Mouse (Mus musculus) 416B (cell line): ENCODE data around the gene Uba6.

ENCODE experiments used
- DNase-seq: peaks from one replicate; pipeline ENCODE4 v3.0.0; 2011; ENCODE audit warnings: low read depth

The Uba6 gene

DNA sequence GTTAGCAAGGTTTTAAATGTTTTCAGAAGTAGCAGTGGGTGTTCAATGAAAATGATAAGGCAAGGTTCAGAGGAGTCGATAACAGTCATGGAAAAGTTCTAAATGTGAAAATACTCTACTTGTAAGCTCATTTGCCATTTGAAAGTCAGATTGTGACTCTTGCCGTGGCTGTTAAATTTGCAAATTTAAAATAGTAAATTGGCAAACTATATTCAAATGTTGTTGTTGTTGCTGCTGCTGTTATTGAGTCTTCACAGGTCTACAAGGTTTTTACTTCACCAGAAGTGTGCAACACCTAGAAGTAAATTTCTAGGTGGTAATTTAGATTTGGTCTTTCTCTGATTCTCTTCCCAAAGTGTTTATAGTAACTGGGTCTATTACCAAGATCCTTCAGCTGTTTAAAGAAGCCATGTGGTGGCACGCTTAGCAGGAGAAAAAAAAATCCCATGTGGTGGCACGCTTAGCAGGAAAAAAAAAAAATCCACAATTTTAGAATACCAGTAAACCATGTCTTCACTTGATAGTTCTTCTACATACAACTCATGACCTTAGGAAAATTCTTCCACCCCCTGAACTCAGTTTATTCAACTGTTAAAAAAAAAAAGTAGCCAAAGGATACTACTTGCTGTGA is 99.7 kb downstream of the Uba6 start:
- DNase-seq = peak; percentile 58

DNA sequence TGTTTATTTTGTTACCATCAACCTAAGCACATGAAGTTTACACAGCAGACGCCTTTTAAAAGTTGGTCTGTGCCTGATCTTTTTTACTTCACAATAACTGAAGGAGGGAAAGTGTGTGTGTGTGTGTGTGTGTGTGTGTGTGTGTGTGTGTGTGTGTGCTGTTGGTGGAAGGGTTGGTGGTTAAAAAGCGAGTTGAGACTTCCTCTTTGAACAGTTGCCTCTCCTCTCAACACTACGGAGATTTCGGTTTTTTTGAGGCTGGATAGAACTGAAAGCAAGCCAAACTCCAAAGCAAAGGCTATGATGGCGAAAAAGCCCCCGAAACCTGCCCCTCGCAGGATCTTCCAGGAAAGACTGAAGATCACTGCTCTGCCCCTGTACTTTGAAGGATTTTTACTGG is 101.1 kb downstream of the Uba6 start, which contains the start of gene Stap1:
Gene Stap1, plus strand, starts transcription at position 209 of the 400 bp plus-strand sequence.
- peak; percentile 88 for DNase-seq

DNA sequence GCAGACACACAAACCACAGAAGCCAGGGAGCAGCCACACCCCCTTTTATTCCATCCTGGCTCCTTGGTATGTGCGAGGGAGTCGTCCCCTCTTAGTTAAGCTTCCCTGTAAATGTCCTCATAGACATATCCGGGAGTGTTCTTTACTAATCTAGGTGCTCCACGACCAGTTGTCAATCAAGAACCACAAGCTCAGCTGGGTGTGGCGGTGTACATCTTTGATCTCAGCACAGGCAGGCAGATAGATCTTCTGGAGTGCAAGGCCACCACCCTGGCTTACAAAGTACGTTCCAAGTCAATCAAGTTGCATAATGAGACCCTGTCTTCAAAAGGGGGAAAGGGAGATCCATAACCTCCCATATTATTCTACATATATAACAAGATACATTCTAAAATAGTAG is 103.5 kb downstream of the Uba6 start:
- DNase-seq = no peak

DNA sequence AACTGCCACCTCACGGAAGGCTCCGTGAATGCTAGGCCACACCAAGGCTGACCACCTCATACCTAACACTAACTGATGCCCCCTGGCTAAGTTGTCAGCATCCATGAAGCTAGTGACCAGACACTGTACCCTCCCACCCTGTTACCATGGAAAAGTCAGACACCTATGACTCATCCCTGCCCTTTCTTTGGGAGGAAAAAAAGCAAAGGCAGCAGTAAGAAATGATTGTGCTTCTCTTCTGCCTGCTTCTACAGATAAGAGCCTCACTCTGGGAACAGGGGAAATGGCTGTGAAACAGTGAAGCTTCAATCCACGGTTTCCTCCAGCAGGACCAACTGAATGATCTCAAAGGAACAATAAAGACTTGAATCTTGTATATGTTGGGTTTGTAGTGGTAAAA is 104.2 kb downstream of the Uba6 start:
- DNase-seq = peak; percentile 91

DNA sequence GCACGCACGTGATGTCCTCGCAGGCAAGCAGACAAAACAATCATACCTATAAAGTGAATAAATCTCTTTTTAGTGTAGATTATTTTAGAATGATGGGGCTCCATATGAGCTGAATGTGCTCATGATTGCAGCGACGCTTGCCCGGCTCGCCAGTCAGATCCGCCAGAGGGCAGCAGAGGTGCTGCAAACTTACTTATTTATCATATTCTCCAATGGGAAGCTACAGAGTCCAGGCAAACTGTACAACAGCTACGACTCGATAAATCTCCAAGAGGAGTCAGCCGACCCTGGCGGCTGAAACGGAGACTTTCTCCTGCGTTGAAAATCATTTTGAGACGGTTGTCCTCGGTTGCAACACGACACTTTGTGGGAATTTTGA is 106.1 kb downstream of the Uba6 start:
- peak; percentile 94 for DNase-seq

DNA sequence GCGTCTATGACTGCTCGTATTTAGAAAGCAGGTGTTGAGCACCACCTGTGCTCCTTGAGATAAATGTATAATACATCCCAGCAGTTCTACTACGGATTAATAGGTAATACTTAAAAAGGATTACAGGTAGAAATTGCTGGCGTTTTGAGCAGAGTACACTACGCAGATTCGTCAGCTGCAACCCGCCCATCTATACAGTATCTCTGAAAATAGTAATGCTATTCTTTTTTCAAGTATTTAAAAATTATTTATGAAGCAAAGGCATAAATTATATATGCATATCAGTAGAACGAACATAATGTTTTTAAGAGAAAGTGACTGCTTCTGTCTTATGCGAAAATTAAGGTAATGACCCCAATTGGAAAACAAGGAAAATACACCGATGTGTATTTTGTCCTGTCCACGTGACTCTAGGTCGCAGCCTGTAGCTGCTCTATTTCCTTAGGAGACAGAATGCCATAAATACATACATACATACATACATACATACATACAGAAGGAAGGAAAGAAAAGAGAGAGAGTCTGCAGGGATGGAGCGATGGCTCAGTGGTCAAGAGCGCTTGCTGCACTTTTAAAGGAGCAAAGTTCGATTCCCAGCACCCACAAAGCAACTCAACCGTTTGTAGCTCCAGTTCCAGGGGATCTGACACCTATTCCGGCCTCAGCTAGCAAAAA is 106.6 kb downstream of the Uba6 start:
- DNase-seq = peak; percentile 79

DNA sequence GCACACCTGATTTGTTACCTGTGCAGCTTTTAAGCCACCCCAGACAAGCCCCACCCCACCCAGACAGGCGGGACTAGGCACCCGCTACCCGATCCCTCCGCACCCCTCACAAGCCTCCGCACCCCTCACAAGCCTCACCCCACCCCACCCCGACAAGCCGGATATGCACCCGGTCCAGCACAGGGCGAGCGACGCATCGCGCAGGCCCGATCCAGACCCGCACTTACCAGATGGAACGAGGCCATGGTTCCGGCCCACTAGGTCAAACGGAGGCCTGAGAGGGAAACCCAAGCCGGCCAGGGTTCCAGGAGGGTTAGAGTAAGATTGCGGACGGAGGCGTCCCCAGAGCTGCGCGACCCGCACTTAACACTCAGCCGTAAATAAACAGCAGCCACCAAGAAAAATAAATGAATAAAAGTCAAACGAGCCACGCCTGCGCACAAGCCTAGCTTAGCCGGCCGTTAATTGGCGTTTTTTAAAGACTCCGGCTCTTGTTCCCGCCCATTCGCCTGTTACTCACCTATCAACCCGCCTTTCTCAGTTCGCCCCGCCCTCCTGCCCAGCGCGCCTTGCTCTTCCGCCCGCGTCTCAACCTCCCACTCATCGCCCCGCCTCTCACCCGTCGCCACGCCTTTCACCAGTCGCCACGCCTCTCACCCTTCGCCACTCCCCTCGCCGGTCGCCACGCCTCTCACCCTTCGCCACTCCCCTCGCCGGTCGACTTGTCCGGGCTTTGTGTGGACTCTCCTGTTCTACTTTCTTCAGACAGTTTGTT is 107.3 kb downstream of the Uba6 start, which contains the start of gene Cenpc1:
Gene Cenpc1, minus strand, starts transcription at position 483 of the 775 bp plus-strand sequence.
- DNase-seq = peak; percentile 99

DNA sequence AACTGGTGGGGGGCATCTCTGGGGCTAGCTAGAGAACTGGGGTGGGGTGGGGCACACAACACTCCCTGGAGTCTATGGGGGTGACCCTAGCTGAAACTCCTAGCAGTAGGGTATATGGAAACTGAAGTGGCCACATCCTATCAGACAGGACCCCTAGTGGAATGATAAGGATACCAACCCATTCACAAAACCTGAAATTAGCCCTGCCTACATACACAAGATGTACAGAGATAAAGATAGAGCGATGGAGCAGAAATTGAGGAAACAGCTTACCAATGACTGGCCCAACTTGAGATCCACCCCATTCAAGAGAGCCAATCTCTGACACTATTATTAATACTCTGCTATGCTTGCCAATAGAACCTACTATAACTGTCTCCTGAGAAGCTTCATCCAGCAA is 109.1 kb downstream of the Uba6 start:
- peak; percentile 48 for DNase-seq
